Comparison of ENCODE assay signal across 9 mouse cellular contexts in the genomic region with DNA sequence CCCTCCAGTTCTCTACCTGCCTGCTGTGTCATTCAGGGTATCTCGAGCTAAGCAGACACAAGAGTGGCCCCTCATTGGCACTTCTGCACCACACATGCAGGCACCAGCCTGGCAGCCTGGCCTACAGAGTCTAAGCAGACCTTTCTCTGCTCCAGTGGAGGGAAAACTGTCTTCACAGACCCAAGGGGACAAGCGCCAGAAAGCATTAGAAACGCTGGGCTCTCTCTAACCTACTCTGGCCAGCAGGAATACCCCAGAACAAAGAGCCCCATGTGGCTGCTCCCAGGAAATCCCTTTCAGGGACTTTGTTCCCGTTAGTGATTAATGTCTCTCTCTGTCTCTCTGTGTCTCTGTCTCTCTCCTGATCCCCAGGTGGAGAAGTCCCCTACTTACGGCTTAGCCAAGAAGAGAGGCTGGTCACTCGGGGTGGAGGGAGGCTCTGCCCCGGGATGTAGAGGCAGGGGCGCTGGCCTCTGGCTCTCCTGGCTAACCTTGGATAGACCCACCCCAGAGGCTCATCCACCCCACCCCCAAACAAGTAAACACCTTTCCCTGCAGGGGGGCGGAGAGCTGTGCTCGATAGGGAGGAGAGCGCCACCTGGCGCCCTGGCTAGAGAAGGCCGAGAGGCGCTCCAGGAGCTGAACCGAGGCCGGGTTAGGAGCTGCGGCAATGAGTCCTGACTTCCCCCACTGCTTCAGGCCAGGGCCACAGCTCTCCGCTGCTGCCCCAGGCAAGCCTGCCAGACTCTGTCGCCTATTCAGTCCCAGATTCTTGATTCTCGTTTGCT. TPM values are rescaled to one million over a fixed set of nuclear protein-coding genes. Genes with fewer than 3 reads are reported as not detected.
DNase-seq lines count a peak whose midpoint lies in the region; ATAC-seq and TF ChIP-seq lines count a peak whose summit lies in the region.
"Had no signal": no experiment of that assay in that cellular context is flagged by ENCODE, and none has a peak within 500 bp of the region (broad histone marks: within the 10 kb centered on the region; RNA-seq: fewer than 3 reads in every experiment).

No protein-coding gene starts in this region.

- TF ChIP-seq CTCF in embryonic fibroblast, embryonic 13.5 days (IDR thresholded peaks at IDR 0.05; ENCODE audit: borderline replicate concordance, insufficient read depth, low read length), result peak; percentile 72
- peak; percentile 89 for TF ChIP-seq CTCF in midbrain, postnatal 0 days (IDR thresholded peaks at IDR 0.05)

- DNase-seq in 3T3-L1 (ENCODE audit: low read depth, low spot score), result peak; percentile 61
- peak; percentile 96 for DNase-seq in brain, adult 2 months (ENCODE audit: low read depth, low spot score)
- peak; percentile 94 for DNase-seq in midbrain, postnatal 0 days (ENCODE audit: low spot score)

- H3K36me3 ChIP-seq in heart, embryonic 11.5 days (ENCODE audit: control insufficient read depth, insufficient read depth, low read length), result no peaks in the 10 kb centered on the region
- H3K36me3 ChIP-seq in kidney, embryonic 14.5 days (ENCODE audit: control insufficient read depth, insufficient read depth, low read length), result no peaks in the 10 kb centered on the region
- H3K36me3 ChIP-seq in limb, embryonic 13.5 days, result no peaks in the 10 kb centered on the region
- peaks cover 4% of the 10 kb centered on the region for H3K36me3 ChIP-seq in midbrain, postnatal 0 days (ENCODE audit: insufficient read depth, low read length)
- no peaks in the 10 kb centered on the region for H3K36me3 ChIP-seq in stomach, embryonic 14.5 days (ENCODE audit: control insufficient read depth, insufficient read depth, low read length)
- H3K36me3 ChIP-seq: G1E had no signal

- ATAC-seq in heart, embryonic 11.5 days (replicated peaks; ENCODE audit: insufficient number of reproducible peaks, low FRiP score, low TSS enrichment), result no peak
- ATAC-seq in kidney, embryonic 14.5 days (ENCODE audit: low FRiP score, low TSS enrichment), result peak; percentile 53
- peak; percentile 35; the same call in 1 of the 2 replicates for ATAC-seq in limb, embryonic 13.5 days (ENCODE audit: low FRiP score, low read depth)
- ATAC-seq in midbrain, postnatal 0 days (ENCODE audit: low FRiP score), result peak; percentile 8; the same call in 1 of the 2 replicates
- ATAC-seq in stomach, embryonic 14.5 days (ENCODE audit: insufficient number of reproducible peaks, insufficient read depth, low FRiP score, low read depth), result peak; percentile 15; the same call in 1 of the 2 replicates

- 0 out of 2 replicates have a peak, but pooled peaks cover 3% of the 10 kb centered on the region for H3K27me3 ChIP-seq in heart, embryonic 11.5 days (ENCODE audit: control insufficient read depth, insufficient read depth, low read length)
- H3K27me3 ChIP-seq in kidney, embryonic 14.5 days (ENCODE audit: control insufficient read depth, insufficient read depth, low read length), result peaks cover 21% of the 10 kb centered on the region
- peaks cover 34% of the 10 kb centered on the region for H3K27me3 ChIP-seq in limb, embryonic 13.5 days
- no peaks in the 10 kb centered on the region for H3K27me3 ChIP-seq in midbrain, postnatal 0 days (ENCODE audit: insufficient read depth, low read length)
- no peaks in the 10 kb centered on the region for H3K27me3 ChIP-seq in stomach, embryonic 14.5 days (ENCODE audit: control insufficient read depth, insufficient read depth, low read length)

- peak overlapping the region; percentile 51 for H3K4me2 ChIP-seq in heart, embryonic 11.5 days
- peak overlapping the region; percentile 9 for H3K4me2 ChIP-seq in kidney, embryonic 14.5 days (replicated peaks; ENCODE audit: low read depth, low read length)
- peak overlapping the region; percentile 54 for H3K4me2 ChIP-seq in limb, embryonic 13.5 days (replicated peaks)
- peak overlapping the region; percentile 55 for H3K4me2 ChIP-seq in midbrain, postnatal 0 days (ENCODE audit: low read depth, low read length, poor library complexity, severe bottlenecking)
- H3K4me2 ChIP-seq in stomach, embryonic 14.5 days (replicated peaks; ENCODE audit: low read depth, low read length), result 0 out of 2 replicates have a peak overlapping the region, but pooled peaks have one; percentile 26

- H3K4me3 ChIP-seq in embryonic fibroblast, embryonic 13.5 days (ENCODE audit: insufficient read depth, low read length), result no peak overlapping the region
- no peak overlapping the region for H3K4me3 ChIP-seq in heart, embryonic 11.5 days (ENCODE audit: low read depth, low read length)
- H3K4me3 ChIP-seq in kidney, embryonic 14.5 days (ENCODE audit: low read length), result no peak overlapping the region
- peak overlapping the region; percentile 18 for H3K4me3 ChIP-seq in limb, embryonic 13.5 days
- H3K4me3 ChIP-seq in midbrain, postnatal 0 days (ENCODE audit: low read depth, low read length), result peak overlapping the region; percentile 22; the same call in 1 of the 2 replicates
- peak overlapping the region; percentile 3; the same call in 1 of the 2 replicates for H3K4me3 ChIP-seq in stomach, embryonic 14.5 days (ENCODE audit: low read depth, low read length)

- H3K9me3 ChIP-seq in heart, embryonic 11.5 days (replicated peaks; ENCODE audit: control insufficient read depth, low read length), result peaks cover 4% of the 10 kb centered on the region; the same call in 1 of the 2 replicates
- H3K9me3 ChIP-seq in kidney, embryonic 14.5 days (ENCODE audit: control insufficient read depth, low read length), result peaks cover 6% of the 10 kb centered on the region
- H3K9me3 ChIP-seq in limb, embryonic 13.5 days, result peaks cover 6% of the 10 kb centered on the region; the same call in 1 of the 2 replicates
- no peaks in the 10 kb centered on the region for H3K9me3 ChIP-seq in midbrain, postnatal 0 days (ENCODE audit: low read length)
- no peaks in the 10 kb centered on the region for H3K9me3 ChIP-seq in stomach, embryonic 14.5 days (ENCODE audit: control insufficient read depth, low read depth, low read length)

- no peak overlapping the region for H3K27ac ChIP-seq in embryonic fibroblast, embryonic 13.5 days (ENCODE audit: insufficient read depth, low read length)
- H3K27ac ChIP-seq in heart, embryonic 11.5 days (ENCODE audit: low read depth, low read length), result no peak overlapping the region
- no peak overlapping the region for H3K27ac ChIP-seq in kidney, embryonic 14.5 days (ENCODE audit: low read depth, low read length)
- no peak overlapping the region for H3K27ac ChIP-seq in limb, embryonic 13.5 days
- peak overlapping the region; percentile 95 for H3K27ac ChIP-seq in midbrain, postnatal 0 days (ENCODE audit: low read depth, low read length)
- no peak overlapping the region for H3K27ac ChIP-seq in stomach, embryonic 14.5 days (ENCODE audit: low read length)

- TF ChIP-seq POLR2A in embryonic fibroblast, embryonic 13.5 days (IDR thresholded peaks at IDR 0.05; ENCODE audit: low read depth, low read length), result no peak

- no peaks in the 10 kb centered on the region for H3K4me1 ChIP-seq in embryonic fibroblast, embryonic 13.5 days (ENCODE audit: control insufficient read depth, insufficient read depth, low read length)
- H3K4me1 ChIP-seq in heart, embryonic 11.5 days (ENCODE audit: control insufficient read depth, insufficient read depth, low read length), result peaks cover 21% of the 10 kb centered on the region
- H3K4me1 ChIP-seq in kidney, embryonic 14.5 days (ENCODE audit: control insufficient read depth, insufficient read depth, low read length), result peaks cover 18% of the 10 kb centered on the region
- H3K4me1 ChIP-seq in limb, embryonic 13.5 days, result peaks cover 25% of the 10 kb centered on the region
- H3K4me1 ChIP-seq in midbrain, postnatal 0 days (ENCODE audit: insufficient read depth, low read length), result peaks cover 27% of the 10 kb centered on the region
- H3K4me1 ChIP-seq in stomach, embryonic 14.5 days (ENCODE audit: control insufficient read depth, insufficient read depth, low read length), result peaks cover 18% of the 10 kb centered on the region; the same call in 1 of the 2 replicates

- WGBS in heart, embryonic 11.5 days (ENCODE audit: insufficient replicate concordance), result 6% methylated on average over 20 of the region's 20 CpGs
- WGBS in kidney, embryonic 14.5 days, result 10% methylated on average over 17 of the region's 20 CpGs
- WGBS in limb, embryonic 13.5 days, result 7% methylated on average over 20 of the region's 20 CpGs
- WGBS in midbrain, postnatal 0 days, result 3% methylated on average over 19 of the region's 20 CpGs
- 7% methylated on average over 20 of the region's 20 CpGs for WGBS in stomach, embryonic 14.5 days

- H3K9ac ChIP-seq in heart, embryonic 11.5 days (ENCODE audit: low read depth, low read length), result no peak overlapping the region
- no peak overlapping the region for H3K9ac ChIP-seq in kidney, embryonic 14.5 days (ENCODE audit: low read depth, low read length)
- H3K9ac ChIP-seq in limb, embryonic 13.5 days, result 0 out of 2 replicates have a peak overlapping the region, but pooled peaks have one; percentile 31
- H3K9ac ChIP-seq in midbrain, postnatal 0 days (replicated peaks; ENCODE audit: low read length, poor library complexity, severe bottlenecking), result peak overlapping the region; percentile 44; the same call in 1 of the 2 replicates
- H3K9ac ChIP-seq in stomach, embryonic 14.5 days (replicated peaks; ENCODE audit: low read depth, low read length), result no peak overlapping the region

RNA-seq across cellular contexts. Expression of gene Gm13090, which starts 49.9 kb away (rescaled TPM):
- not detected in 2 replicates for polyA plus RNA-seq in embryonic fibroblast, embryonic 13.5 days (2011; ENCODE audit: insufficient read length, low read depth, missing spikeins)
- polyA plus RNA-seq in heart, embryonic 11.5 days (2014; fragmentation: Nextera tagmentation; extraction: Ambion mirVana), result 0.21 TPM in 1 of 2 replicates, not detected in the other
- not detected in 2 replicates for polyA plus RNA-seq in kidney, embryonic 14.5 days (2014; fragmentation: Nextera tagmentation; extraction: Ambion mirVana)
- polyA plus RNA-seq in limb, embryonic 13.5 days (2015; fragmentation: Nextera tagmentation; extraction: Ambion mirVana), result not detected in 2 replicates
- total RNA-seq in midbrain, postnatal 0 days (2014; rRNA removed), result not detected in 2 replicates
- not detected in 2 replicates for polyA plus RNA-seq in midbrain, postnatal 0 days (2015; fragmentation: Nextera tagmentation; extraction: Ambion mirVana)
- polyA plus RNA-seq in stomach, embryonic 14.5 days (2014; fragmentation: Nextera tagmentation; extraction: Ambion mirVana), result 0.35 TPM in 1 of 2 replicates, not detected in the other
- total RNA-seq: G1E had no signal
- polyA plus RNA-seq: G1E had no signal

Comparison
In these comparisons a context has a peak if more than half of its experiments do, and no peak if none do; other contexts are left out.
1. H3K4me3 ChIP-seq: peak in limb, embryonic 13.5 days (single experiment), midbrain, postnatal 0 days (single experiment) and stomach, embryonic 14.5 days (single experiment); none in embryonic fibroblast, embryonic 13.5 days (single experiment), heart, embryonic 11.5 days (single experiment) and kidney, embryonic 14.5 days (single experiment).
2. H3K9ac ChIP-seq: peak in limb, embryonic 13.5 days (single experiment) and midbrain, postnatal 0 days (single experiment); none in heart, embryonic 11.5 days (single experiment), kidney, embryonic 14.5 days (single experiment) and stomach, embryonic 14.5 days (single experiment).
3. Peak in every context shown above with its lines, with median percentiles within 50 percentile points of each other: DNase-seq and H3K4me2 ChIP-seq.